Mouse (Mus musculus): ENCODE data around the gene Tsacc. TPM values are rescaled to one million over a fixed set of nuclear protein-coding genes. Genes with fewer than 3 reads are reported as not detected.
"Not testable (repeated sequence)": the region's sequence is repeated elsewhere in the genome, so short reads cannot be mapped to it uniquely, and the experiment has no call there.

Tsacc gene
- polyA plus RNA-seq, 1 experiment from 2014 or later, result 8.1 TPM

DNA sequence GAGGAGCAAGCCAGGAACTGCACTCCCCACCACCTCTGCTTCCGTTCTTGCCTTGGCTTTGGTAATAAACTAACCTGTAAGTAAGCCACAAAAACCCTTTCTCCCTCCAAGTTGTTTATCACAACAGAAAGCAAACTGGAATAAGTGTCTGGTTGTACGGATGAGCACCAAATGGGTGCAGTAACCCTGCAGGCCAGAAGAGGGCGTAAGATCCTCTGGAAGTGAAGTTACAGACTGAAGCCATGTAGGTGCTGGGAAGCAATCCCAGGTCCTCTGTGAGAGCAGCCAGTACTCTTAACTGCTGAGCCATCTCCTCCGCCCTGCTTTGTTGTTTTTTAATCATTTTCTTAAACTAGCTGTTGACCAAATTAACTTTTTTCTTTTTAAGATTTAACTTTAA is 22.8 kb downstream of the Tsacc start:
- no peak for DNase-seq
- 96% methylated on average over 4 of the region's 4 CpGs for WGBS
- H3K4me2 ChIP-seq (ENCODE audit: low read length), result no peak overlapping the region

DNA sequence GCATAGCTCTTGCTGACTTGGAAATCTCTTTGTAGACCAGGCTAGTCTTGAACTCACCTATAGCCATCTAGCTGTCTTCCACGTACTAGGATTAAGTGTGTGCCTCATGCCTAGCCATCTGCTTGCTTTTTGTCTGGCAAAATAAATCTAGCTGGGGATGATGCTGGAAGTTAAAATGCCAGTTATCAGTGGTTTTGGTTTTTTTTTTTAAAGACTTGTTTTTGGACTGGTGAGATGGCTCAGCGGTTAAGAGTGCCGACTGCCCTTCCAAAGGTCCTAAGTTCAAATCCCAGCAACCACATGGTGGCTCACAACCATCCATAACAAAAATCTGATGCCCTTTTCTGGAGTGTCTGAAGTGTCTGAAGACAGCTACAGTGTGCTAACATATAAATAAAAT is 24.9 kb downstream of the Tsacc start:
- Histone ChIP-seq H3K36me3 (ENCODE audit: control insufficient read depth, insufficient read depth, low read length) (no peaks in the 10 kb centered on the region), H3K4me2 (ENCODE audit: low read length) (no peak overlapping the region), H3K9me3 (ENCODE audit: control insufficient read depth, low read length) (no peaks in the 10 kb centered on the region), H3K27me3 (ENCODE audit: control insufficient read depth, insufficient read depth, low read length) (no peaks in the 10 kb centered on the region), H3K27ac (replicated peaks; ENCODE audit: low read depth, low read length) (no peak overlapping the region), H3K9ac (replicated peaks; ENCODE audit: low read length) (no peak overlapping the region), H3K4me1 (ENCODE audit: control insufficient read depth, insufficient read depth, low read length) (no peaks in the 10 kb centered on the region), H3K4me3 (replicated peaks; ENCODE audit: low read depth, low read length) (no peak overlapping the region)
- 92% methylated on average over 3 of the region's 3 CpGs for WGBS
- no peak for DNase-seq
- ATAC-seq (ENCODE audit: low FRiP score, low TSS enrichment), result no peak

More for the DNA sequence above, 22.8 kb downstream of the Tsacc start:
- no peaks in the 10 kb centered on the region for H3K36me3 ChIP-seq (ENCODE audit: control insufficient read depth, insufficient read depth, low read length)
- H3K4me3 ChIP-seq (replicated peaks; ENCODE audit: low read depth, low read length), result no peak overlapping the region
- H3K9me3 ChIP-seq (ENCODE audit: control insufficient read depth, low read length), result no peaks in the 10 kb centered on the region
- ATAC-seq (ENCODE audit: low FRiP score, low TSS enrichment), result no peak
- H3K9ac ChIP-seq (replicated peaks; ENCODE audit: low read length), result no peak overlapping the region
- H3K27ac ChIP-seq (replicated peaks; ENCODE audit: low read depth, low read length), result no peak overlapping the region
- H3K4me1 ChIP-seq (ENCODE audit: control insufficient read depth, insufficient read depth, low read length), result no peaks in the 10 kb centered on the region
- no peaks in the 10 kb centered on the region for H3K27me3 ChIP-seq (ENCODE audit: control insufficient read depth, insufficient read depth, low read length)

DNA sequence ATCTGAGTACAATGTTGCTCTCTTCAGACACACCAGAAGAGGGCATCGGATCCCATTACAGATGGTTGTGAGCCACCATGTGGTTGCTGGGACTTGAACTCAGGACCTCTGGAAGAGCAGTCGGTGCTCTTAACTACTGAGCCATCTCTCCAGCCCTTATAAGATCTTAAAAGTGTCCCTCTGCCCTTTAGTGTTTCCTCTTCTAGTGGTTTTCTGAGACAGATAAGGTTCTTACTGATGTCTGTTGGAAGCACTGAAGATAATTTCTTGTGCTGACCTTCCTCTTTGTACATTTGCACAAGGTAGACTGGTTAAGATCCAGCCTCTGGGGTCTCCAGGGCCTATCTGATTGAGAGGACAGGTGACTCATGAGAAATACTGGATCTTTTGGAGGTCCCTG is 25.5 kb downstream of the Tsacc start:
- H3K4me2 ChIP-seq (ENCODE audit: low read length); H3K4me1 ChIP-seq (ENCODE audit: control insufficient read depth, insufficient read depth, low read length); H3K9me3 ChIP-seq (ENCODE audit: control insufficient read depth, low read length); DNase-seq; H3K27ac ChIP-seq (replicated peaks; ENCODE audit: low read depth, low read length); H3K9ac ChIP-seq (replicated peaks; ENCODE audit: low read length); H3K36me3 ChIP-seq (ENCODE audit: control insufficient read depth, insufficient read depth, low read length); H3K27me3 ChIP-seq (ENCODE audit: control insufficient read depth, insufficient read depth, low read length); ATAC-seq (ENCODE audit: low FRiP score, low TSS enrichment); H3K4me3 ChIP-seq (replicated peaks; ENCODE audit: low read depth, low read length): not testable (repeated sequence)
- 89% methylated on average over 2 of the region's 2 CpGs for WGBS

DNA sequence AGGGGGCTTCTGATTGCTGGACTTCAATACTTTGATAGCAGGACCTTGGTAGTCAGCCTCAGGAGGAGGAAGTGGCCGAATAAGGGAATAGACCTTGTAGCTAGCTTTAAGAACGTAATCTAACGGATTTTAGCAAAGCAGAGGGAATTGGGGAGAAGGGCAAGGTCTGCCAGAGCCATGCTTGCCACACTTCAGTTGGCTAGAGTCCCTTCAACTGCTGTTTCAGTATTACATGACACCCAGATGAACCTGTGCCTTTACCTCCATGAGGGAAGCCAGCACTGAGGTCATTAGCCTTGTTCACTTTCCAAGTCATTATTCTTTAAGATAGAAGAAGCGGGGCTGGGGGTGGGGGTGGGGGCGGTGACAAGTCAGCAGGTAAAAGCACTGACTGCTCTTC is 27.8 kb downstream of the Tsacc start:
- WGBS, result 90% methylated on average over 5 of the region's 5 CpGs
- no peak overlapping the region for H3K27ac ChIP-seq (replicated peaks; ENCODE audit: low read depth, low read length)
- no peak overlapping the region for H3K9ac ChIP-seq (replicated peaks; ENCODE audit: low read length)
- no peak overlapping the region for H3K4me3 ChIP-seq (replicated peaks; ENCODE audit: low read depth, low read length)
- H3K4me1 ChIP-seq (ENCODE audit: control insufficient read depth, insufficient read depth, low read length), result no peaks in the 10 kb centered on the region
- H3K27me3 ChIP-seq (ENCODE audit: control insufficient read depth, insufficient read depth, low read length), result no peaks in the 10 kb centered on the region
- no peaks in the 10 kb centered on the region for H3K36me3 ChIP-seq (ENCODE audit: control insufficient read depth, insufficient read depth, low read length)
- H3K4me2 ChIP-seq (ENCODE audit: low read length), result no peak overlapping the region
- DNase-seq (no peak), ATAC-seq (ENCODE audit: low FRiP score, low TSS enrichment) (no peak)
- H3K9me3 ChIP-seq (ENCODE audit: control insufficient read depth, low read length), result no peaks in the 10 kb centered on the region

DNA sequence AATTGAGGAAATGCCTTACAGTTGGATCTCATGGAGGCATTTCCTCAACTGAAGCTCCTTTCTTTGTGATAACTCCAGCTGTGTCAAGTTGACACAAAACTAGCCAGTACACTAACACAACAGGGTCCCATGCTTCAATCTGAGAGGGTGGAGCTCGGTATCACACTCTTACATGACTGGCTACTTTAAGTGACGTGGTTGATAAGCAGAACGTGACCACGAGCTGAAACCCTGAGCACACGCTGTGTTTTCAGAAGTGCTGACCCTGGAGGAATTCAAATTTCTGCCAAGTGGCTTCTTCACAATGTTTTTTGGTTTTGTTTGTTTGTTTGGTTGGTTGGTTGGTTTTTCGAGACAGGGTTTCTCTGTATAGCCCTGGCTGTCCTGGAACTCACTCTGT is 28.8 kb downstream of the Tsacc start:
- not testable (repeated sequence) for H3K4me3 ChIP-seq (replicated peaks; ENCODE audit: low read depth, low read length); H3K9ac ChIP-seq (replicated peaks; ENCODE audit: low read length); H3K4me1 ChIP-seq (ENCODE audit: control insufficient read depth, insufficient read depth, low read length); H3K27ac ChIP-seq (replicated peaks; ENCODE audit: low read depth, low read length); ATAC-seq (ENCODE audit: low FRiP score, low TSS enrichment); H3K4me2 ChIP-seq (ENCODE audit: low read length); H3K9me3 ChIP-seq (ENCODE audit: control insufficient read depth, low read length); H3K27me3 ChIP-seq (ENCODE audit: control insufficient read depth, insufficient read depth, low read length); H3K36me3 ChIP-seq (ENCODE audit: control insufficient read depth, insufficient read depth, low read length); DNase-seq
- WGBS, result 89% methylated on average over 6 of the region's 6 CpGs

DNA sequence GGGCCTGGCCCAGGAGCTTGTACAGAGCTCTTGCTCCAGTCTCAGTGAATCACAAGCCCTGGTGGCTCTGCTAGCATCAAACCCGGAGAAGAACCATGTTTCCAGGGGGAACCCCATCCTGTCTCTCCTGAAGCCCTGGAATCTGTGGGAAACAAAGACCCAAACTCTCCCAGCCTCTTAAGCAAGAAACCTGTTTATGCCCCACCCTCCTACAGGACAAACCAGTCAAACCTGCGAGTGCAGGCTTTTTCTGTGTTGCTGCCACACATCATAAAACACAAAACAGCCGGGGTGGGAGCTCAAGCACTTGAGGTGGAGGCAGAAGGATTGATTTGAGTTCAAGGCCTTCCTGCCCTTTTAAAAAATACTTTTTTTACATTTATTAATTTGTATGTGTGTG is 34.5 kb downstream of the Tsacc start:
- Histone ChIP-seq H3K4me2 (ENCODE audit: low read length) (no peak overlapping the region), H3K27me3 (ENCODE audit: control insufficient read depth, insufficient read depth, low read length) (no peaks in the 10 kb centered on the region), H3K9me3 (ENCODE audit: control insufficient read depth, low read length) (no peaks in the 10 kb centered on the region), H3K4me1 (ENCODE audit: control insufficient read depth, insufficient read depth, low read length) (no peaks in the 10 kb centered on the region), H3K9ac (replicated peaks; ENCODE audit: low read length) (no peak overlapping the region), H3K4me3 (replicated peaks; ENCODE audit: low read depth, low read length) (no peak overlapping the region), H3K36me3 (ENCODE audit: control insufficient read depth, insufficient read depth, low read length) (no peaks in the 10 kb centered on the region), H3K27ac (replicated peaks; ENCODE audit: low read depth, low read length) (no peak overlapping the region)
- no peak for DNase-seq
- WGBS, result 78% methylated on average over 3 of the region's 3 CpGs
- ATAC-seq (ENCODE audit: low FRiP score, low TSS enrichment), result no peak

DNA sequence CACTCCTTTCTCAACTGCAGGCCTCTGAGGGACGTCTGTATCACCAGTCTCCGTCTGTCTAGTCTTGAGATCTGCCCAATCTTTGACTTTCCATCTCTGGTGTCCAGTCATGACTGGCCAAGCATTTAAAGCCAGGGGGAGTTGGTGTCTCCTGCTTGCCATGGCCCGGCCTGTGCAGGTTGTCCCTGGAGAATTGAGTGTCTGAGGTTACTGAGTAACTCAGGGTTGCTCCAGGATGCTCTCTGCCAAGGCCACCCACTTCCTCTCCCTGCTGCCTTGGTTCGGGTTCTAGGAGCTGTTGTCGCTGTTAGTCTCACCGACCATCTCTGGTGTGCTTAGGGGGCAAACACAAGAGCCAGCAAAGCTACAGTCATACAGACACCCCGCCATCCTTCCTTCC is 40.4 kb downstream of the Tsacc start:
- DNase-seq (no peak), ATAC-seq (ENCODE audit: low FRiP score, low TSS enrichment) (no peak)
- H3K4me1 ChIP-seq (ENCODE audit: control insufficient read depth, insufficient read depth, low read length), result peaks cover 5% of the 10 kb centered on the region; the same call in 1 of the 2 replicates
- no peak overlapping the region for H3K4me3 ChIP-seq (replicated peaks; ENCODE audit: low read depth, low read length)
- H3K27me3 ChIP-seq (ENCODE audit: control insufficient read depth, insufficient read depth, low read length), result peaks cover 17% of the 10 kb centered on the region; the same call in 1 of the 2 replicates
- H3K4me2 ChIP-seq (ENCODE audit: low read length), result no peak overlapping the region
- H3K9me3 ChIP-seq (ENCODE audit: control insufficient read depth, low read length), result no peaks in the 10 kb centered on the region
- H3K27ac ChIP-seq (replicated peaks; ENCODE audit: low read depth, low read length), result no peak overlapping the region
- 78% methylated on average over 7 of the region's 7 CpGs for WGBS
- no peaks in the 10 kb centered on the region for H3K36me3 ChIP-seq (ENCODE audit: control insufficient read depth, insufficient read depth, low read length)
- H3K9ac ChIP-seq (replicated peaks; ENCODE audit: low read length), result no peak overlapping the region

DNA sequence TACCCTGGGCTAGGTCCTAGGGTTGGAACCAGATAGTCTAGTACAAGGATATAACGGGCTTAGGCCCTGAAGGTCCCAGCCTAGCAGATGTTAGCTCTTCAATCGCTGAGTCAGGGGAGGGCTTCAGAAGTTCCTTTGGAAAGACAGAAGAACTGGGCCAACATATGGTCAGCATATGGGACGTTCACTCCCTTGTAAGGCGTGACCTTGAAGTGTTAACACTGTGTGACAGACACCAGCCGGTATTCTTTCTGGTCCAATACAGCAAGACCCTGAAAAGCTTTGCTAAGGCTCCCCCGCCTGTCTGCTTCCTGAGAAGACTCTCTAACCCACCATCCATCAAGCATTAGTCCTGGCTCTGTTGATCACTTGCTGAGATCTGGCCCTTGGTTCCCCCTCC is 40.8 kb downstream of the Tsacc start:
- Histone ChIP-seq H3K4me1 (ENCODE audit: control insufficient read depth, insufficient read depth, low read length) (peaks cover 5% of the 10 kb centered on the region; the same call in 1 of the 2 replicates), H3K4me3 (replicated peaks; ENCODE audit: low read depth, low read length) (no peak overlapping the region), H3K36me3 (ENCODE audit: control insufficient read depth, insufficient read depth, low read length) (no peaks in the 10 kb centered on the region), H3K9ac (replicated peaks; ENCODE audit: low read length) (no peak overlapping the region), H3K27ac (replicated peaks; ENCODE audit: low read depth, low read length) (no peak overlapping the region), H3K9me3 (ENCODE audit: control insufficient read depth, low read length) (no peaks in the 10 kb centered on the region), H3K27me3 (ENCODE audit: control insufficient read depth, insufficient read depth, low read length) (peaks cover 17% of the 10 kb centered on the region; the same call in 1 of the 2 replicates), H3K4me2 (ENCODE audit: low read length) (no peak overlapping the region)
- DNase-seq, result no peak
- 81% methylated on average over 6 of the region's 6 CpGs for WGBS
- no peak for ATAC-seq (ENCODE audit: low FRiP score, low TSS enrichment)

DNA sequence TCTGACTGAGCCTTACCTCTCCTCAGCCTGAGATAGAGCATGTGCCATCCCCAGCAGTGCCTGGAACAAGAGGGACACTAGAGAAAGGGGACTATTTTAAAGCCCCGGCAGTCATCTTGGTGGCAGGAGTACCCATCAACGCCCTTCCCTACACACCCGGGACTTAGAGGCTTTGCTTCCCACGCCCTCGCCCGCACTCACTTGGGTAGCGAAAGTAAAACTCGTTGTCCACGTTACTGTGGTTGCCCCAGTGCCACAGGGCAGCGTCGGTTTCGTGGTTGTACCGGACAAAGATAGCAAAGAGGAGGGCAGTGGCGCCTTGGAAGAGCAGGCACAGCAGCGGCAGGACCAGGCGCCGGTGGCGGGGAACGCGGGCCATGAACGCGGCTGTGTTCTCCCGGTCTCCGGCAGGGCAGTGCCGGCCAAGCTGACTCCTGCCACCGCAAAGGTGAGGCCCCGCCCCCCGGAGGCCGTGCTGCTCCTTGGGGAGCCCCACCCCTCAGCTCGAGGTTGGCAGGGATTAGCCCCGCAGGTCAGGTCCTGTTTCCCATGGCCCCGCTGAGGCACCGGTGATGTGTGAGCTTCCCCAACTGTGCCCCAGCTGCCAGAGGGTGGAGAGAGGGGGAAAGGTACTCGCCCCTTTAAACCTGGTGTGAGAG is 42.4 kb downstream of the Tsacc start, which contains the start of gene Rhbg:
Gene Rhbg, minus strand, starts transcription at position 442 of the 659 bp plus-strand sequence.
- H3K9ac ChIP-seq (replicated peaks; ENCODE audit: low read length), result peak within 1 kb of the TSS; percentile 30
- peak within 1 kb of the TSS; percentile 32 for H3K4me3 ChIP-seq (replicated peaks; ENCODE audit: low read depth, low read length)
- WGBS, result 2% methylated on average over 34 of the region's 34 CpGs
- no peaks in the 10 kb centered on the region for H3K36me3 ChIP-seq (ENCODE audit: control insufficient read depth, insufficient read depth, low read length)
- H3K9me3 ChIP-seq (ENCODE audit: control insufficient read depth, low read length), result no peaks in the 10 kb centered on the region
- peaks cover 5% of the 10 kb centered on the region; the same call in 1 of the 2 replicates for H3K4me1 ChIP-seq (ENCODE audit: control insufficient read depth, insufficient read depth, low read length)
- H3K4me2 ChIP-seq (ENCODE audit: low read length), result peak within 1 kb of the TSS; percentile 56
- ATAC-seq (ENCODE audit: low FRiP score, low TSS enrichment) (no peak), DNase-seq (no peak)
- H3K27ac ChIP-seq (replicated peaks; ENCODE audit: low read depth, low read length), result no peak within 1 kb of the TSS
- peaks cover 17% of the 10 kb centered on the region; the same call in 1 of the 2 replicates for H3K27me3 ChIP-seq (ENCODE audit: control insufficient read depth, insufficient read depth, low read length)
